Mouse (Mus musculus): ENCODE measurements at regions not wholly inside any gene's neighbourhood (a gene's known extent, or its start where the extent isn't known, plus 50 kb on each side); places are given as distances from the start of the nearest gene placed in this dataset.

DNA sequence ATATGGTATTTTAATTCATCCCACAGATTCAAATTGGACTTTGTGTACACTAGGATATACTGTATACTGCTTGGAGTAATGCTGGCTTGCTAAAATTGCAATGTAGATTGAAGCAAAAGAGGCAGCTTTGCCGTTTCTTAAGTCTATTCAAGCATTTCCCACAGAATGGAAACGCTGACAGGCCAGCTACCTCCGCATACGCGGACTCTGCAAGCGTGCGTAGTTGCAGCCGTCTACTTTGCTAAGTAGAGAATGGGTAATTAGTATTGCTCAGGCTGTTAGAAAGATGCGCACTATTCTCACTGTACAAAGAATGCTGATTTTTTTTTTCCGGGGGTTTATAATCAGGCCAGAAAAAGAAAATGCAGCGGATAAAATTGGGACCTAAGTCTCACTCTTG, 803.8 kb upstream of the Pou3f3 start:
- Histone ChIP-seq H3K9ac (ENCODE audit: control insufficient read depth, low read depth, low read length, poor library complexity, severe bottlenecking) (no peak overlapping the region), H3K4me3 (ENCODE audit: control insufficient read depth in 1 of 2, insufficient read depth in 1 of 2, low read depth in 2 of 2, low read length in 2 of 2) (no peak overlapping the region), H3K9me3 (replicated peaks; ENCODE audit: insufficient read depth, low read length) (no peaks in the 10 kb centered on the region), H3K36me3 (ENCODE audit: control insufficient read depth in 1 of 2, insufficient read depth in 2 of 2, low read length in 2 of 2) (no peaks in the 10 kb centered on the region), H3K27ac (ENCODE audit: control insufficient read depth, low read depth, low read length) (no peak overlapping the region), H3K27me3 (ENCODE audit: control insufficient read depth in 1 of 2, insufficient read depth in 2 of 2, low read length in 2 of 2) (no peaks in the 10 kb centered on the region), H3K4me1 (ENCODE audit: control insufficient read depth in 1 of 2, insufficient read depth in 2 of 2, low read length in 2 of 2) (no peaks in the 10 kb centered on the region), H3K79me2 (ENCODE audit: control insufficient read depth, insufficient read depth, low read length, poor library complexity) (no peaks in the 10 kb centered on the region)
- TF ChIP-seq SMC3 (IDR thresholded peaks at IDR 0.05; ENCODE audit: low read depth, low read length) (no peak), MAZ (IDR thresholded peaks at IDR 0.05; ENCODE audit: low read depth, low read length) (no peak), TBP (IDR thresholded peaks at IDR 0.05; ENCODE audit: low read depth, low read length) (no peak), USF2 (IDR thresholded peaks at IDR 0.05; ENCODE audit: borderline replicate concordance in 1 of 2, insufficient read depth in 1 of 2, low read depth in 1 of 2, low read length in 2 of 2) (no peak), TAL1 (IDR thresholded peaks at IDR 0.05; ENCODE audit: low read length) (no peak), NRF1 (IDR thresholded peaks at IDR 0.05; ENCODE audit: insufficient read depth, low read depth, low read length, poor library complexity, severe bottlenecking) (no peak), CTCF (IDR thresholded peaks at IDR 0.05 in 2 of 3, conservative IDR thresholded peaks at IDR 0.05 in 1 of 3; ENCODE audit: control insufficient read depth in 1 of 3, insufficient read depth in 1 of 3, low read depth in 2 of 3, low read length in 3 of 3, poor library complexity in 1 of 3, severe bottlenecking in 1 of 3) (no peak), ZNF384 (IDR thresholded peaks at IDR 0.05; ENCODE audit: low read depth, low read length) (no peak), E2F4 (IDR thresholded peaks at IDR 0.05; ENCODE audit: borderline replicate concordance, low read depth, low read length) (no peak), UBTF (IDR thresholded peaks at IDR 0.05; ENCODE audit: borderline replicate concordance, insufficient read depth, low read depth, low read length) (no peak), ELF1 (IDR thresholded peaks at IDR 0.05; ENCODE audit: low read depth, low read length) (no peak), RCOR1 (IDR thresholded peaks at IDR 0.05; ENCODE audit: low read depth, low read length) (no peak), USF1 (IDR thresholded peaks at IDR 0.05; ENCODE audit: low read depth, low read length) (no peak), GATA1 (IDR thresholded peaks at IDR 0.05; ENCODE audit: low read depth, low read length) (no peak), RAD21 (IDR thresholded peaks at IDR 0.05; ENCODE audit: low read depth, low read length) (no peak), TCF12 (IDR thresholded peaks at IDR 0.05; ENCODE audit: low read depth, low read length) (no peak), MYB (IDR thresholded peaks at IDR 0.05; ENCODE audit: low read depth, low read length) (no peak), HCFC1 (IDR thresholded peaks at IDR 0.05; ENCODE audit: low read depth, low read length) (no peak), POLR2AphosphoS2 (IDR thresholded peaks at IDR 0.05; ENCODE audit: low read length) (no peak)
- DNase-seq (ENCODE audit: low read depth, low spot score), result no peak

- TF ChIP-seq GATA1 (IDR thresholded peaks at IDR 0.05; ENCODE audit: low read depth, low read length) (no peak), TAL1 (IDR thresholded peaks at IDR 0.05; ENCODE audit: low read length) (no peak), MAX (IDR thresholded peaks at IDR 0.05; ENCODE audit: low read length) (no peak), MEF2A (IDR thresholded peaks at IDR 0.05; ENCODE audit: extremely low read depth, insufficient replicate concordance, low read depth, low read length, poor library complexity, severe bottlenecking) (no peak), CHD1 (IDR thresholded peaks at IDR 0.05; ENCODE audit: low read depth, low read length) (no peak), ZKSCAN1 (IDR thresholded peaks at IDR 0.05; ENCODE audit: low read depth, low read length) (no peak), SMC3 (IDR thresholded peaks at IDR 0.05; ENCODE audit: low read depth, low read length) (no peak), MYC (IDR thresholded peaks at IDR 0.05; ENCODE audit: low read depth, low read length) (no peak), USF2 (IDR thresholded peaks at IDR 0.05; ENCODE audit: borderline replicate concordance in 1 of 2, insufficient read depth in 1 of 2, low read depth in 1 of 2, low read length in 2 of 2) (no peak), ETS1 (IDR thresholded peaks at IDR 0.05; ENCODE audit: low read depth, low read length) (no peak), SIN3A (IDR thresholded peaks at IDR 0.05; ENCODE audit: low read length) (no peak), RCOR1 (IDR thresholded peaks at IDR 0.05; ENCODE audit: low read depth, low read length) (no peak), KAT2A (conservative IDR thresholded peaks at IDR 0.05; ENCODE audit: low read depth, low read length) (no peak), E2F4 (IDR thresholded peaks at IDR 0.05; ENCODE audit: borderline replicate concordance, low read depth, low read length) (no peak)
- Histone ChIP-seq H3K9me3 (replicated peaks; ENCODE audit: insufficient read depth, low read length) (no peaks in the 10 kb centered on the region), H3K36me3 (ENCODE audit: control insufficient read depth in 1 of 2, insufficient read depth in 2 of 2, low read length in 2 of 2) (no peaks in the 10 kb centered on the region), H3K79me2 (ENCODE audit: control insufficient read depth, insufficient read depth, low read length, poor library complexity) (no peaks in the 10 kb centered on the region), H3K4me1 (ENCODE audit: control insufficient read depth in 1 of 2, insufficient read depth in 2 of 2, low read length in 2 of 2) (no peaks in the 10 kb centered on the region), H3K9ac (ENCODE audit: control insufficient read depth, low read depth, low read length, poor library complexity, severe bottlenecking) (no peak overlapping the region), H3K27me3 (ENCODE audit: control insufficient read depth in 1 of 2, insufficient read depth in 2 of 2, low read length in 2 of 2) (no peaks in the 10 kb centered on the region), H3K27ac (ENCODE audit: control insufficient read depth, low read depth, low read length) (no peak overlapping the region), H3K4me3 (ENCODE audit: control insufficient read depth in 1 of 2, insufficient read depth in 1 of 2, low read depth in 2 of 2, low read length in 2 of 2) (no peak overlapping the region)
- no peak for DNase-seq (ENCODE audit: low read depth, low spot score)
Measured at GRCm38 (mm10) chr1:41892376-41892775, 803.2 kb upstream of the Pou3f3 start.

Data from MEL (cell line).